Mouse (Mus musculus): ENCODE measurements around the gene Plxnb2. TPM values are rescaled to one million over a fixed set of nuclear protein-coding genes. Genes with fewer than 3 reads are reported as not detected.
A peak's percentile ranks its signal among the peaks of the same experiment; 100 is the strongest.

Plxnb2 gene
- total RNA-seq, 2 experiments from 2014 or later: 60.1 to 74.0 TPM

DNA sequence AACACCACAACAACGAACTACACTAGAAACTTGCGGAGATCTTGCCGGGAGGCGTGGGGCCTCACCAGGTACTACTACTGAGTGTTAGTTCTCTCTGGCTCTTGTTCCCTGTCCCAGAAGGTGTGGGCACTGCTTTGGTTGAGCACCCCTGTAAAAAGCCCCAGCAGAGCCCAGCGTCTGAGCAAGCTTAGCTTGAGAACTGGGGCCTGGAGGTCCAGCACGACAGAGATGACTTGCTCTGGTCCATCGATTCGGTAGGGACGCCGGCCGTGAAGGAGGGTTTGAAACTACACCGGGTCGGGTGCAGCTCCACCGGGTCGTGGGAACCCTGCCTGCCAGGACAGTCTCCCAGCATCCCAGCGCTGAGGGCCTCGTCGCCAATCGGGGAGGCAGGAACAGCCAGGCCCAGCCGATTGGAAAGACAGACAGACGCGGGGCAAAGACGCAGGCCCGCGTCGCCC is 477 bp downstream of the Plxnb2 start:
- peak in 1 of 2 experiments; percentile 47 for DNase-seq (ENCODE audit: low spot score in 2 of 2)

DNA sequence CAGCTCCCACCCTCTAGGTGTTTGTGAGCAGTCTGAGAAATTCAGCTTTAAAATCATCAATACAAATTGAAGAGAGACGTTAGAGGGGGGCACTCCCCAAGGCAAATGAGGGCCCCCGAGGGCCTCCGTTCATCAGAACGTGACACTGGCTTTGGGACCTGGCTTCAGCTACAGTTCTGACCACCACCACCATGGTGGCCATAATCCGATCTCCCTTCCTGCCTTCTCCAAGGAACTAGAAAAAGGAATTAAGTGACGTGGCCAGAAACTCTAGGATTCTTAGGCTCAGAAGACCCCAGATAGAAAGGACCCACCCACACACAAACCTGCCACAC is 991 bp downstream of the Plxnb2 start:
- no peak for DNase-seq (ENCODE audit: low spot score in 2 of 2)

DNA sequence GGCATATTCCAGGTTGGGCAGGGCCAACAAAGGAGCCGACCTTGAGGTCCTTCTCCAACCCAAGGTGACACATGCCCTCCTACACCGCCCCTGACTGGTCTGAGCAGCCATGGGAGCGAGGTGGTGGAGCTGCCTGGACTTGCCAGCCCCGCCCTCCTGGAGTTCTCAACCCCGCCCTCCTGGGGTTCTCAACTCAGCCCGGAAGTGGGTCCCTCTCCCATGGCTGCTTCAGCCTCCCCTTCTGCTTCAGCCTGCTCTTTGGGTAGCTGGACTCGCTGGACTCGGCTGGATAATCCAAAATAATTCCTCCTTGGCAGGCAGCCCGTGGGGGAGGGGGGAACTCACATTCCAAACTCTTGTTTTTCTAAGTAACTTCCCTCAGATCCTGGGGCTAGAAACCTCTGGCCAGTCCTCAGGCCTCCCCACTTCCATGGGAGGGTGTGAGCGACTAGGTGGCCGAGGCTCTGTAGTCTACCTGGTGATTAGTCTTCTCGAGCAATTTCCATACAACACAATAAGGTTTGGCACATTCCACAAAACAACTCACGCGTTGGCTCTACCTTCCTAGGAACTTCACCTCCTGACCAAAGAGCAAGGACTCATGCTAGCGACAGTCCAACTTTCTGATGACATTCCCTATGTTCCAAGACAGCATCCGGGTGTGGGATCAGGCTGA is 1.5 kb downstream of the Plxnb2 start:
- DNase-seq (ENCODE audit: low spot score in 2 of 2): peak in 1 of 2 experiments; percentile 37

DNA sequence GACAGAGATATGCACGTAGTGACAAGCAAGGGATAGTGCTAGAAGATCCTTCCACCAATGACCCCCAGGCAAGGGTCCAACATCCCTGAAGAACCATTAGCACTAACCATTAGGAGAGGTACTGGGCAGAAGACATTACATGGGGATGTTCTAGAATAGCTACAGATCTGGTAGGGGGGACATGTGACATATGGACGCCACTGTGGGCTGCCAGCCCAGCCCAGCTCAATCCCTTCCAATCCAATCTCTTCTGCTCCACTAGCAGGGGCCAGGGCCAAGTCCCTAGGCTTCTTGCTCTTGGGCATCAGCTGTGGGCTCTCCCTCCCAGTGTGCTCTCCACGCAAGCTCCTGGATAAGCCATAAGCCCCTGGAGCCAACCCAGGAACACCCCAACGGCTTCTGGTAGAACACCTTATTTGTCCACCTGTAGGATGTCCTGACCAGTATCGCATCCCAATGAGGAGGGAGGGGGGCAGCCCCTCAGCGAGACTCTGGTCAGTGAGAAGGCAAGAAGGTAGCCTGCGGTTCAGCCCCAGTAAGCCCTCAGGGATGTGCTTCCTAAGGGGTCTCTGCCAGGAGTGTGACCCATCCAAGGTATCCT is 2.2 kb downstream of the Plxnb2 start:
- DNase-seq (ENCODE audit: low spot score in 2 of 2): no peak

DNA sequence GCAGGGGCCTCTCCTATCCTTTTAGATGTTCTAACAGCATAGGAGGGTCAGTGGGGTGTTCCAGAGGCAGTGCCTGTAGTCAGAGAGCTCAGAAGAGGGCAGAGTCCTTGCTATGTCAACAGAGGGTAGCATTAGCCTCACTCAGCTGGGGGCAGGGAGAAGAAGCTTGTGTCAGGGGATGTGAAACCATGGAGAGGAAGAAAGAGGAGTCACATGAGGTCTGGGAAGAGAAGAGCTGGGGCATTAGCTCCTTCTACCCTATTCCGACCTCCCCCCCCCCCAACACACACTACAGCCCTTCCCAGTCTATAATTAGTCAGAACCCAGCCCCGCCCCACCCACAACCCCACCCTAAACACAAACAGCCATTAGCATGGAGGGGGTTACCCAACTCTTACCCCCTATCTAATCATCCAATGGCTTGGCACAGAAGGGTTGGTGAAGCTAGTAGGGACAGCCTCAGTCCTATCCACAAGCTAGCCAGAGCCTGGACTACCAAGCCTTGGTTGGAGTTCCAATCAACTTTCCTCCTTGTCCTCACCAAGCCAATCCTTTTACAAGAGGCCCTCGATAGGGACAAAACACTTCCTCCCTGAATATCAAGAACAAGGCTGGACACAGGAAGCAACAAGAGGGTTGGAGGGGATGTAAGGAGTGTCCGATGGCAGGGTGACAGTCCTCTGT is 2.9 kb downstream of the Plxnb2 start:
- no peak for DNase-seq (ENCODE audit: low spot score in 2 of 2)

DNA sequence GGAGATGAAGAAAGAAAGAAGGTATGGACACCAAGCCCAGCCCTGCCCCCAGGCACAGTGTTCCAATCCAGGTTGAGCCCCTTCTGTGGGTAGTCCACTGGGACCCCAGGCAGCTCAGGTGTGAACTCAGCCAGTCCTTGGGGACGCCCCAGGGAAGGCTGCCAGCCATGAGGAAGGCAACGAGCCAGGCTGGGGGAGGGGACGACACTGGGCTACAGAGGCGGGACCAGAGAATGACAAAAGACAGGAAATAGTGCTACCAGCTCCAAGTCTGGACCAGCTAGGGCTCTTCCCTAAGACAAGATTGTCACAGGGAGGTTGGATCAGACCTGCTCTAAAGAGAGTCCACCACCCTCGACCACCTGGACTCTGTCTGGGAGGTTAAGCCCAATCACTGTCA is 3.5 kb downstream of the Plxnb2 start:
- DNase-seq (ENCODE audit: low spot score in 2 of 2): peak; percentile 71 to 76

DNA sequence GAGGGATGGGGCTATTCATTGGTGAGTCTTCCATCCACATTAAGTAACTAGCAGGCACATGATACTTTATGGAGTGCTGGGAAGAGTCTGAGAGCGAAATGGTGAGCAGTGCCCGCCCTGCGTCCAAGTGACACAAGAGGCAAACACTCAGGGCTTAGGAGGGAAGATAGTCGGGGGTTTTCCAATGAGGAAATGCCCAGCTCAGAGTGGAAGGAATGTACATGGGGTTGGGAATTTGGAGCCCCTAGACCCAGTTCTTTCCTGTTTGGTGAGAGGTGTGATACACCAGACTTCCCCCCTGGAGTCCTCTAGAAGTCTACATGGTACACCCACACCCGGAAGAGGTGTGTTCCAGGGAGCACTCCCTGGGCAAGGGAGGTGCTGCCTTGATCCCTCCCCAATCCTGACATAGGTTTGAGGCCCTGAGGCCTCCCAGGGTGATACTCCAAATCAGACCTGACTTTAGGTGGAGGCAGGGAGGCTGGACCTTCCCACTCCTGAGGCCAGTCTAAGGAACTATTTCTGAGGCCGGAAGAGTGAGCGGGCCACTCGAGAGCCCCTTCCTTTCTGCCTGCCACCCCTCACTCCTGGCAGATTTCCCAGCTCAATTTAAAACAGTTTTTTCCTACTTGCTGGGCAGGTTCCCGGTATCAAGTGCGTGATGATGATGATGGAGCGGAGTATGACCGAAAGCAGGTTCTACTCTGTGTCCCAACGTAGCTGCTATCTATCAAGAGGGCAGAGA is 5.0 kb downstream of the Plxnb2 start:
- no peak for DNase-seq (ENCODE audit: low spot score in 2 of 2)

DNA sequence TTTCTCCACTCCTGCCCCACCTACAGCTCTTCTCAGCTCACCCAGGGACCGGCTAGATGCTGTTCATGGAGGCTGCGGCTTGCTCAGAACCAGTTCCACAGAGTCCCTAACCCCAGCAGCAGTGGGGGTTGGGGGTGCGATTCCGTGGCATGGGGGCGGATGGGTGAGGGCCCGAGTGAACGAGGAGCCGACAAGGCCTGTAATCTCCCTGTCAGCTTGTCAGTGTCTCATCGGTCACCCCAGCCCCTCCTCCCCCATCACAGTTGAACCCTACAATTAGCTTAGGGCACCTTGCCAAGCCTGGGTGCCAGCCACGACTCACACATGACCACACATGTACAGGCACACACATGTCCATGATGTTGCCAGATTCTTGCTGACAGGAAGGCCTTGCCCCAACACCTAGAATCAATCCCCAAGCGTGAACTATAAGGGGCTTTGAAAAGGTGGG is 5.7 kb downstream of the Plxnb2 start:
- no peak for DNase-seq (ENCODE audit: low spot score in 2 of 2)

DNA sequence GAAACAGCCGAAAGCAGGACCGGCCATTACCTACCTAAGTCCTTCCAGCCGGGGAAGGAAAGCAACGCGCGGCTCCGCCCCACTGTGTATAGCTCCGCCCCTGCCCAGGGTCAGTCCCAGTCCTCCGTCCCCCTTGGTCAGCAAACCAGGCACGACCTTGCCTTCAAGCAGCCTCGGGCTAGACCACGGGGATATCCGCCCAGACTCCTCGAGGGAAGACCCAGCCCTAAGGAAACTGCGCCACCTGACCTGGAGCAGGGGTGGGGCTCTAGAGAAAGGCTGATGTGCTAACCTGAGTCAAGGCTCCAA is 6.7 kb downstream of the Plxnb2 start:
- DNase-seq (ENCODE audit: low spot score in 2 of 2): peak in 1 of 2 experiments; percentile 25

DNA sequence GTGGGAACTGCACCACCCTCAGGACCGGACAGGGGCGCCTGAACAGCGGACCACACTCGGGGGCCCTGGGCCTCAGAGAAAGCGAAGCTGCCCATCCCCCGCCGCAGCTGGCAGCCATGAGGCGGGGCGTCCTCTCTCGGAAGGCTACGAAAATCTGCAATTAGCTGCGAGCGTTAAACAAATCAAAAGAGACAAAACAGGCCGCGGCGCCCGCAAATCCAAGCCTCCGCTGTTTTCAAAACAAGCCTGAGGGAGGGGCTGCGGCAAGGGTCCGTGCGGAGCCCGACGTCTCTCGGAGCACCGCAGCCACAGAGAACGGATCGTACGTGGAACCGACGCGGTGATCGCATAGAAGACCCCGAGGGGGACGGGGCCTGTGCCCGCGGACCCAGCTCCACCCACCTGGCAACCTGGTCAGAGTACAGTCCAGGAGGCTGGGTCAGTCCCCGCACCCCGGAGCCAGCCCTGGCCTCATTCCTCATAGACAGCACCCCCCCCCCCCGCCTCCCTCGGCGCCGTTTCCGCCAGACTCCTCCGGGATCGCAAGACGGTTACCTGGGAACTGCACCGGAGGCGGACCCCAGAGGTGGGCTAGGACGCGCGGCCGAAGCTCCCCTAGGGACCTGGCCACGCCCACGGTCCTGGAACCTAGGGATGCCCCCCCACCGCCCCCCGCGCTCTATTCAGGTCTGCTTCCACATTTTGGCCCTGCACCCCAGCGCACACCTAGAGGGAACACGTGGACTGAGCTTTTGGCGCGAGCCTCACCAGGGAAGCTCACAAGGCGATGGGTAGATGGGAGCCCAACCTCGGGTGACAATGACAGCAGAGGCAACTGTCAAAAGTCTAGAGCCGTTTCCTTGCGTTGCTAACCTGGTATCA is 7.3 kb downstream of the Plxnb2 start:
- no peak for DNase-seq (ENCODE audit: low spot score in 2 of 2)

DNA sequence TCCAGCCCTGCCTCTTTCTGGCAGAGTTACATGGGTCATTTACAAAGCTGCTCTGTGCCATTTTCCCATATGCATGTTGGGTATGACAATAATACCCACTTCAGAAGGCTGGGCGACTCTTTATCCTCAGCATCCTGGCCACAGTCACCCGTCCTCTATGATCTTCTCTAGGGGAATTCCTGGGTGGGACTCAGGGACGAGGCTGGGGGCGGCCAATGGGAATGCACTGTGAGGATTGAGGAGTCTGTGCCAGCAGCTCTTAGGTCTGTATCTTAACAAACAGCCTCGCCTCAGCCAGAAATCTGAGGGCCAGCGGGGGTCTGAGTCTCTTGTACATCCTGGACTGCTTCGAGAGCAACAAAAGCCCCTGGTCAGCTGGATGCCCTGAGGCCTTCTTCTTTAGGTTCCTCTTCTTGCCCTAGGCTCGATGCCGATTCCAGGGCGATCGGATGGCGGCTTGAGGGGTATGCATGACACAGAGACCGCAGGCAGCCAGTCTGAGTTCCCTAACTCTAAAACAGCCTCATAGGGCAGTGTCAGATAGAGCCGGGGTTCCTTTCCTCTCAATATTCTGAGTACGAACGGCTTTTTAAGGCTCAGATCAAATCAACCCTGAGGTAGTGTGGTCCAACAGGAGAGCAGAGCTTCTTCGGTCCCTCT is 8.2 kb downstream of the Plxnb2 start:
- DNase-seq (ENCODE audit: low spot score in 2 of 2): no peak

DNA sequence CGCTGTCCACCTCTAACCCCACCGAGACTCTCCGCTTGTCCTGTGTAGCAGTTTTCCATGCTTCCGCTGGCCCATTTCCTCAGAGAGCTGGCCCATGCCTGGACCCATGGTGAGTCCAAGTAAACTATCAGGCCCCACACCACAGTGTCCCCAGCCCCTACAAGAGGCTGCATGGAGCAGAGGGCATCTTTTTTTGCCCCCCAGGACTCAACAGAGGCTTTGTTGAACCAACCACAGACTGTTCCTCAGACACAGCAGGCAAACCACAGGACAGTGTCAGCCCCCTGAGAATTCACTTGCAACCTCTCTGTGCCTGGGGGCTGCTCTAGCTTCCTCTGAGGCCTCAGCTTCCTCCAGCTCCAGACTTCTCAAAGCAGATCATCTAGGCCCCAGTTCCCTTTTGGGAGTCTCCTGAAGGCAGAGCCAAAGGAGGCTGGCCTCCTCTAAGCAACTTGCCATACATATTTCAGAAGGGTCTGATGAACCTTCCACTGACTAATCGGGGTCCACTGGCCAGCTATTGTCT is 9.0 kb downstream of the Plxnb2 start:
- no peak for DNase-seq (ENCODE audit: low spot score in 2 of 2)

DNA sequence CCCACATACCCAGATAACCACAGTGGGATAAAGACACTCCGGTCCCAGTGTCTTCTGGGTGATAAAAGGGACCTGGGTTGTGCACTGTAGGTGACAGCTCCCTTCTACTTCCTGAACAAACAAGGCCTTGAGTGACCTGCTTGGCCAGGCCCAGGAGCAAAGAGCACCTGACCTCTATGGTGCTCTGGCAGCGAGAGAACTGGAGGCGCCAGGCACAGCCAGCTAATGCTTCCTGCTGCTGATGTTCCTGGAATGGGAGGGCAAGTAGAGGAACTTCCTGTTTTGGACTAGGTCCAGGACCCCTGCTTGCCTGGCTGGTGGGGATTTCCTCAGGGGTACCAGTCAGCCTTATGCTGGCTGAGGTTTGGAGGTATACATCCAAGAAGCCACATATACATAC is 10.5 kb downstream of the Plxnb2 start:
- no peak for DNase-seq (ENCODE audit: low spot score in 2 of 2)

DNA sequence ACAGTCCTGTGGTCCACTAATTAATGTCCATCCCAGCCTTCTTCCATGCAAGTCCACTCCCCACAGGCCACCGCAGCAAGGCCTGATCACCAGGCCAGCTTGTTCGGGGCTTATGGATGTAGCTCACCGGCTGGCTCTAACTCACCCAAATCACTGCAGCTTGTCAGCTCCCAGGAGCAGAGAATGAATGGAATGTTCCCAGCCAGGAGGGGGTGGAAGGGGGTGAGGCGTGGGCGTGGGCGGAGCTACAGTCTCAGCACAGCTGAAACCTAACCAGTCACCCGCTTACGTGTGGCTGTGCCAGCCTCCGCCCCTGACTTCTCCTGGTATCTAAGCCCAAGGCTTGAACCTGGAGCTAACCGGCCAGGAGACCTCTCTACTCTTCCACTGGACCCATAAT is 11.2 kb downstream of the Plxnb2 start:
- DNase-seq (ENCODE audit: low spot score in 2 of 2): peak in 1 of 2 experiments; percentile 88

DNA sequence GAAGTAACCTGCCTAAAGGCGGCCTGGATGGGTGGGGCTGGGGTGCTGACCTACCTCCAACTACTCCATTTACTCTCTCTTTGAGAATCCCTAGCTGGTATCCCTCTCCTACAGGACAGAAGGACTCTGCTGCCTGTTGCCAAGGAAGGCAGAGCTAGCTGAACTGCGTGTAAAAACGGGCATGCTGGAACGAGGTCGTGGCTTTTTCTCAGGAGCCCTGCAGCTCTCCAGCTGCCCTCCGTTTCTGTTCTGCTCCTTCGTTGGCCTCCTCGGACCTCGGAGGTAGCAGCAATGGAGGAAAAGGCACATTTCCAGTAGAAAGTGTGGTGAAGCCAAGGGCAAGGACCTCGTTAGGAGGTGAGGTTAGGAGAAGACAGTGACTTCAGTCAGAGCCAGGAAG is 11.7 kb downstream of the Plxnb2 start:
- no peak for DNase-seq (ENCODE audit: low spot score in 2 of 2)

DNA sequence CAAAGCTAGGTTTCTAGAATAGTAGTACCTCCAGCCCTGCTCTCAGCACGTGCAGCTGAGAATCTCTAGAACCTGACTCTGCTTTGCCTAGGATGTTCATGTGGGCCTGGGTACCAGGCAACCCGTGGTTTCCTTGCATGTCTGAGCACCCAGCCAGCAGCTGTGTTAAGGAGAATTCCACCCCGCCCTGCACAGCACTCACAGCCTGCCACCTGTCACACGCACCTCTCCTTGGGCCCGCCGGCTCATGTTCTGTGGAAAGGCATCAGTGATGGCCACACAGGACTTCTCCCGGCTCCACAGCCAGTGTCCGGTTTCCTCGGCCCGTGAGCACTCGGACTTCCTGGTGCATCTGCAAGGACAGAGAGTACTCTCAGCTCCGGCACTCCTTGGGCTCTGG is 15.1 kb downstream of the Plxnb2 start:
- no peak for DNase-seq (ENCODE audit: low spot score in 2 of 2)

DNA sequence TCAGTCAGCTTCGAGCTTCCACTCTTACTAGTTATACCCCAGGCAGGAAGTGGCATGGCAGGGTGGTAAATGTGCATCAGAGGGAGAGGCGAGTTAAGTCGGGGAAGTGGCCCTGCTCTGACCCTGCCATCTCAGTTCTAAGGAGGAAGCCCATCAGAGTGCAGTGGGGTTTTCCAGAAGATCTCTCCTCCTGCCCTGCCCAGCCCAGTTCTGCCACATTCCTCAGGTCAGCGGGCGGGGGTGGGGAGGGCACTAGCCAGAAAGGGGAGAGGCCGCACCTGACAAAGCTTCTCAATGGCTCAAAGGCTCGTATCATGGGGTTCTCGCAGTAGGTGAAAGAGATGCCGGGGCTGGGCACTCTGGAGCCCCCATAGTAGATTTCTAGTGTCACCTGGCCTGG is 19.2 kb downstream of the Plxnb2 start:
- DNase-seq (ENCODE audit: low spot score in 2 of 2): no peak

DNA sequence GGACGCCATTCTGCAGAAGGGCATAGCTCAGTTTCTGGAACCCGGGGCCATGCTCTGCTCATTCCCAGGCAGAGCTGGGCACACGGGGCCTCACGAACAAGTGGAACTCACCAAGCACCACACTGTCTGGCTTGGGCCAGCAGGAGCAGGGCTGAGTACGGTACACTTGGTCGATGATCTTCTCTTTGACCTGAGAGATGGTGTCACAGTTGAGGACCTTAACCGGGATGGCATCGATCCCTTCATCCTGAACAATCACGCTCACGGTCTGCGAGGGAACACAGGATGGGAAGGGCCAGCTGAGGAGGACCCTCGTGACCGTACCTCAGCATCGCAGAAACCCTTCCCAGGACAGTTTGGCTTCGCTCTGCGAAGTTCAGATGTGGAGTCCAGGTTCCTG is 22.1 kb downstream of the Plxnb2 start:
- no peak for DNase-seq (ENCODE audit: low spot score in 2 of 2)

DNA sequence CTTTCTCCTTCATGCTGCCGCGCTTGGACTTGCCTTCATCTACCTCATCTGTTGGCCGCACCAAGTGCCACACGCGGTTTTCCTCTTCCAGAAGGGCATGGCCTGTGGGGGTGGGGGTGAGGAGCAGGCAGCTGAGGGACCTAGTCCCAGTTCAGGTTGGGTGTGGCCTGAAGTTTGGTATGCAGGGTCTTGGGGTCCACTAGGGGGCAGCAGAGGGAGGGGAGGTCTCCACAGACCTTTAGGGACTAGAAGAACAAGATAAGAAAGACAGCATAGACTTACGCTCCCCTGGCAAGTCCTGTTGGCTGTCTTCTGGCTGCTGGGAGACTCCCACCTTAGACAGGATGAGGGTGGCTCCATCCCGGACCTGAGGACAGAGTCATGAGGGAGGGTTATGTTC is 22.6 kb downstream of the Plxnb2 start:
- DNase-seq (ENCODE audit: low spot score in 2 of 2): no peak

DNA sequence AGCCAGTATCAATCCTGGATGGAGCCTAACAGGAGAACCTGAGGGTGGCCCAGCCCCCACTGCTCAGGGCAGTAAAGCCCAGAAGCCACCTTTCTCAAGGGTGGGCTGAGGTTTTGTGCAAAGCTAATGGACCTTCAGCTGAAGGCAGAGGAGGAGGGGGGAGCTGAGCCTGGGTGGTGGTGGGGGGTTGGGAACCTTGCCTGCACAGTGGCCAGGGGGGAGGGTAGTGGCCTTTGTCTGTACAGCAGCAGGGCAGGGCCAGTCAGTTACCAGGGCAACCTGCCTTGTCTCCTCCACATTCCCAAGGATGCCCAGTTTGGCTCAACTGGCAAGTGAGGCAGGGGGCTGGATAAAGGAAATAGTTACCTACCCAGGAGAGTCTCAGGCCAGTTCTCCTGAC is 28.3 kb downstream of the Plxnb2 start:
- DNase-seq (ENCODE audit: low spot score in 2 of 2): no peak
